ENCODE assay signal across 24 mouse cellular contexts in genomic region chr1:5382372-5382771, GRCm38 (mm10).
DNase-seq lines count a peak whose midpoint lies in the region; ATAC-seq and TF ChIP-seq lines count a peak whose summit lies in the region.
"Had no signal": no experiment of that assay in that cellular context is flagged by ENCODE, and none has a peak within 500 bp of the region (broad histone marks: within the 10 kb centered on the region; RNA-seq: fewer than 3 reads in every experiment).

No protein-coding gene starts in this region.

- no peak for TF ChIP-seq CTCF in left cerebral cortex, adult 2 months (IDR thresholded peaks at IDR 0.05)

- intact Hi-C loops in left cerebral cortex, postnatal 14 days (cut with DNase I): no loop called here
- intact Hi-C loops in left cerebral cortex, adult 2 months (cut with DNase I): no loop called here

- H3K4me3 ChIP-seq in left cerebral cortex, adult 2 months: no peak overlapping the region
- H3K4me3 ChIP-seq: forebrain, embryonic 10.5 days; forebrain, embryonic 13.5 days; heart, adult 2 months; heart, embryonic 10.5 days; heart, embryonic 13.5 days; hindbrain, embryonic 12.5 days; hindbrain, embryonic 15.5 days had no signal

- no peak for DNase-seq in frontal cortex, postnatal 10 days (ENCODE audit: low spot score in 2 of 2)
- DNase-seq in layer of hippocampus, adult 11-12 months (ENCODE audit: low spot score): peak; percentile 6
- DNase-seq in layer of hippocampus, adult 9-10 months (ENCODE audit: low spot score): no peak
- DNase-seq in left cerebral cortex, postnatal 14 days (ENCODE audit: low spot score in 2 of 2): peak; percentile 5
- no peak for DNase-seq in left cerebral cortex, adult 2 months (ENCODE audit: extremely low spot score in 1 of 2, low spot score in 2 of 2)
- peak; percentile 4 to 14 for DNase-seq in right cerebral cortex, postnatal 36 days (ENCODE audit: low spot score in 2 of 2)
- DNase-seq in right cerebral cortex, postnatal 25 days: no peak
- DNase-seq: adrenal gland, adult 8-10 months; adrenal gland, postnatal 25 days; cerebellum, adult 18-20 months; cerebellum, adult 9-10 months; cerebellum, postnatal 14 days; gastrocnemius, postnatal 10 days; gastrocnemius, postnatal 36 days; heart, adult 2 months had no signal

- no peak overlapping the region for H3K27ac ChIP-seq in left cerebral cortex, adult 2 months
- H3K27ac ChIP-seq: forebrain, embryonic 10.5 days; forebrain, embryonic 13.5 days; heart, adult 2 months; heart, embryonic 10.5 days; heart, embryonic 13.5 days; hindbrain, embryonic 12.5 days; hindbrain, embryonic 15.5 days had no signal

- ATAC-seq in frontal cortex, adult (ENCODE audit: low TSS enrichment): peak; percentile 88
- ATAC-seq: activated CD4-positive, CD25-positive, alpha-beta regulatory T cell, adult 4 months; forebrain, embryonic 13.5 days; forebrain, embryonic 16.5 days had no signal

Comparison
In these comparisons a context has a peak if more than half of its experiments do, and no peak if none do; other contexts are left out.
1. DNase-seq: peak in layer of hippocampus, adult 11-12 months (single experiment), left cerebral cortex, postnatal 14 days (2 of 2) and right cerebral cortex, postnatal 36 days (2 of 2); none in frontal cortex, postnatal 10 days (0 of 2), layer of hippocampus, adult 9-10 months (single experiment), left cerebral cortex, adult 2 months (0 of 2) and right cerebral cortex, postnatal 25 days (single experiment).